Mouse (Mus musculus) kidney, adult 18-20 months (tissue): Measurements from ENCODE around the gene Rnf168.
"Not testable (repeated sequence)": the region's sequence is repeated elsewhere in the genome, so short reads cannot be mapped to it uniquely, and the experiment has no call there.

Source experiments
- DNase-seq: peaks from one replicate; pipeline ENCODE4 v3.0.0; 2021

Gene Rnf168

GRCm38 (mm10) chr16:32277308-32278256, at the start of gene Rnf168:
Gene Rnf168, plus strand, starts transcription at chr16:32277459.
- peak; percentile 93 for DNase-seq

DNA sequence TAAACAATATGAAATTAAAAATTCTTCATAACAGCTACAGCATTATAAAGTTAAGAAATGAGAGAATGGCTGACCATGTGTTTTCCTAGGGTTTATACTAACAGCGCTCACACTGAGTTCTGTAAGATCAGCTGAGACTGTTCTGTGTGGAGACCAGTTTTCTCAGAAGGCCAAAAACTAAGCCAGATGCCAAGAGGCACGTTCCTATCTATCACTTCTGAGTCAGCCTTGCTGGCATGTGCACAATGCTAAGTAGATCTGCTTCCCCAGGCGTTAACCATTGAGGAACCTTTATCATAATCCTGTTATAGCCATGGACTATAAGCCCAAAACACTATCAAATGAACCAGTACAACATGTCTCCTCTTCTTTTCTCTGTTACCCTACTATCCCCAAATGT, 45.2 kb upstream of the Rnf168 start:
- DNase-seq: not testable (repeated sequence)

DNA sequence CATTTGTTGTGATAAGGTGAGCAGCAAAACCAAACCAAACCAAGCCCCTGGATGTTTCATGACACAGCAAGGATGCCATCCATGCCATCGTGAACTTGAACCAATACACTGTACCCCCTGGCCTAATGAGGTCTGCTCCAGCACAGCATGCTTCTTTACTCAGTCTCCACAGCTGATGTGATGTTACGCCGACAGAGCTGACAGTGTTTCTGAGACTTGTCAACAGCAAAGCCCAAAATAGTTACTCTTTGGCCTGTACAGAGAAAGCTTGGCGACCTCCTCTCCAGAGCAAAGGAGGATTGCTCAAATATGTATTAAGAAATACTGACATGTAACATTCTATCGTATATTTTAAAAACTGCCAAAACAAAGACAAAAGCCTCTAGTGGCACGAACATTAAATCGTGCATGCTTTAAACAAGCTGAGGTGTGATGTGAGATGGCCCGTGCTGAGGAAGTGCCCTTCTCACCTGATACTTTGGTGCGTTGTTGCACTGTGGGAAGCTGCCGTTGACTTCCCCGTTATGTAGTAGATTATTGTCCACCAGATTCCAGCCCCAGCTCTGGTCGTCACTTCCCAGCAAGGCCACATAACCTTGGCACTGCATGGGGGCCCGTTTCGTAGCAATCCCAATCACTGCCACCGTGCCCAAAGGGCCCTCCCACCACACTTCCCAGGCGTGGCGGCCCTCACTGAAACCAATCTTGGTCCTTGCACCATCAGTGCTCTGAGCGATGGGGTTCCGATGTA, 39.2 kb upstream of the Rnf168 start:
- DNase-seq: no peak

DNA sequence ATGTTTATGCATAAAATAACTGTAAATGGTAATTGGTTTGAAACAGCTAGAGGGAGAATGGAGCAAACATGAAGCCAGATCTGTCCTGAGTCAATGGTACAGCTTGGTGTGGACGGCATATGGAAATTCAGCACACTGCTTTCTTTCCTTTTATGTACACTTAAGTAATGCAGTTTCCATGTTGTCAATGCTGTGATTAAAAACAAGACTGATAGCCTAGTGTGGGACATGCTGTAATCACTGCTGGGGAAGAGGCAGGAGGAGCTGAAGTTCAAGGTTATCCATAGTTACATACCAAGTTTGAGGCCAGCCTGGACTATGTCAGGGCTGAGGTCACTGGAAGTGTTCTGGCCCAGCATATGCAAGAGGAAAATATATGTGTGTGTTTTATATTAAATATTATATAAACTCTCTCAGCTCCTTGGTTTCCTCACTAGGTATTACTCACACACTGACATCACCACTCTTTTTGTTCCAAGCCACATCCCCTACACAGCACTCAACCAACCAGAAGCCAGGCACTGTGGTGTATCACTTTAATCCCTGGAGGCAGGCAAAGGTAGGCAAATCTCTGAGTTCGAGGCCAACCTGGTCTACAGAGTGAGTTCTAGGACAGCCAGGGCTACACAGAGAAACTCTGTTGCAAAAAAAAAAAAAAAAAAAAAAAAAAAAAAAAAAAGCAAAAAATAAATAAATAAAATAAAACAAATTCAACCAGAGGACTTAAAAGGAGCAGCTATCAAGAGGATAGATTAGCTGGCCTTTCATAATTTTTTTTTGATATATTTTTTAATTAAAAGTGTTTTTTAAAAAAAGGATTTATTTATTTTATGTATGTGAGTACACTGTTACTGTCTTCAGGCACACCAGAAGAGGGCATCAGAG, 37.6 kb upstream of the Rnf168 start:
- no peak for DNase-seq

DNA sequence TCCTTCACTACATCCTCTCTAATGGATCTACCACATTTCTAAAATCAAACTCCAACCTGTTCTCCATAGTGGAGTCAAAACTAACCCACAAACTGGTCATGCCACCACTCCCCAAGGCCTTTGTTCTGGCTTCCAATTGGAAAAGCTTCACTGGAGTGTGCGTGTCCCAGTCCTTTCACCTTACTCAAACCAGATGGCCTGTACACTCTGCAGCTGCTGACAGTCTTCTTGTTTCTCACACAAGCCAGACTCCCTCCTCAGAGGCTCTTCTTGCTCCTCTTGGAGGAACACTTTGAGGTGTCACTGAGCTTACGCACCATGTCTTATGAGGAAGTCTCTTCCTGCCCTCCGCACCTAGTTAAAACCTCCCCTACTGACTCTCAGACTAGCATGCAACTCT, 33.4 kb upstream of the Rnf168 start:
- no peak for DNase-seq

DNA sequence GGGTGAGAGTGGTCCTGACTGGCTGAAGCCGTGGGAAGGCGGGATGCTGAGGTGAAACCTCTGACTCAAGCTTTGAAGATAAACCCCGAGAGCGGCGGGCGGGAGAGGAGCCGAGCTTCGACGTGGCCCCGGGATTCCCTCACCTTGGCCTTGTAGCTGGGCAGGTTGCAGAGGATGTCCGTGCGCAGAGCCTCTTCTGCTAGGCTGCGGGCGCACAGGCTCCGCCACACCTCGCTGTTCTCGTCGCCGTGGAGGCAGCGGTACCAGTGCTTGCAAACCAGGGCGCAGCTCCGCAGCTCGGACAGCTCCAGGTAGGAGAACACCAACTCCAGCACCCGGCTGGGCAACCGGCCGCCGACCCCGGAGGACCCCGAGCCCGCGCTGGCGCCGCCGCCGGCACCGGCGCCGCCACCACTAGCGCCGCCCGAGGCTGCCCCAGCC, 30.9 kb upstream of the Rnf168 start:
- peak; percentile 55 for DNase-seq

GRCm38 (mm10) chr16:32246952-32247370, 30.3 kb upstream of the Rnf168 start, which contains the start of the genes Fbxo45 and Wdr53:
Gene Fbxo45, minus strand, starts transcription at chr16:32247158.
Gene Wdr53, plus strand, starts transcription at chr16:32247227.
- peak; percentile 97 for DNase-seq

GRCm38 (mm10) chr16:32264225-32264624, 13.0 kb upstream of the Rnf168 start:
- peak; percentile 16 for DNase-seq

- no peak for DNase-seq
Observed at GRCm38 (mm10) chr16:32271291-32271690, 6.0 kb upstream of the Rnf168 start, which contains the start of gene Smco1. Gene Smco1, plus strand, starts transcription at chr16:32271468.

DNA sequence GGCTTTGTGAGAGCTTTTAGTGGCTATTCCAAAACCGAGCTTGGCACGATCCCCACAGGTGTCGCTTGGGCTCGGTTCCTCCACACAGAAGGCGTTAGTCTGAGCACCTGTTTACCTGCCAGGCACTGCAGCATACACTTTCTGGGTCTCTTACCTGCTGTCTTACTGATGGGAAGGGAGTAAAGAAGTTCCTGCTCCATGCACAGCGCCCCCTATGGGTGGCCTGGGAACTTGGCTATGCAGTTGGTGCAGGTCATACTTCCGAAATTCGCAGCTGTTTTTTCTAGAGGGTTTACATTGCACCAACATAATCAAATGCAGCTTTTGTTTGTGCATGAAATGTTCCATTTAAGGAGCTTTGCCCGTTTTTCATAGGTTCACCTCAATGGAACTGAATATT, 3.9 kb upstream of the Rnf168 start:
- DNase-seq: no peak

GRCm38 (mm10) chr16:32275041-32275440, 2.2 kb upstream of the Rnf168 start:
- no peak for DNase-seq

DNA sequence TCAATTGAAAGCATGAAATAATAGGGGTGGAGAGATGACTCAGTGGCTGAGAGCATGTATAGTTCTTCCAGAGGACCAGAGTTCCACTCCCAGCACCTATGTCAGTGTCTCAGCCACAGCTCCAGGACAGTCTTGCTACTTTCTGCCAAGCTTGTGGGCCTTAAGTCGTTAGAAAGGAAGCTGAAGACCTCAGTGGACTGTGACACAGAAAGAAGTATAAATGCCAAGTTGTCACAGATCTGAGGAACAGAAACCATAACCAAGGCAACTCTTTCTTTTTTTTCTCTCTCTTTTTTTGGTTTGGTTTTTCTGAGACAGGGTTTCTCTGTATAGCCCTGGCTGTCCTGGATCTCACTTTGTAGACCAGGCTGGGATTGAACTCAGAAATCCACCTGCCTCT, 1.4 kb upstream of the Rnf168 start:
- no peak for DNase-seq

- no peak for DNase-seq
Observed at GRCm38 (mm10) chr16:32278396-32278795, 1.1 kb downstream of the Rnf168 start.

DNA sequence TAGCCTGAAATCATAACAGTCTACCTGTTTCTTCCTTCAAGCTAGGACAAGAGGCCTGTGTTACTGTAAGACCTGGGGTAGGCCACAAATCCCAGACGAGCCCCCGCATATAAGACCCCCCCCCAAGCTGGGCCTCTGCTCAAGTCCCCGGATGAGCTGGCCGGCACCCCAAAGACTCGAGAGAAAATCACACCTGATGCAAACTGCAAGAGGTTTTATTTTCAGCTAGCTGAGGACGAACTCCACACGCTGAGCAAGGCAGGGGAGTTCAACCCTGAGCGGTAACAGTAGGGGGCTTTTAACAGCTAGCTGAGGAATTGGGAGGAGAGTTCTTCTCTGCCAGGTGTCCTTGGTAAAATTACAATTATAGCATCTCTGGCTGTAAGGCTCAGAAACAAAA, 3.0 kb downstream of the Rnf168 start:
- no peak for DNase-seq

- no peak for DNase-seq
Observed at GRCm38 (mm10) chr16:32282608-32283007, 5.3 kb downstream of the Rnf168 start.

DNA sequence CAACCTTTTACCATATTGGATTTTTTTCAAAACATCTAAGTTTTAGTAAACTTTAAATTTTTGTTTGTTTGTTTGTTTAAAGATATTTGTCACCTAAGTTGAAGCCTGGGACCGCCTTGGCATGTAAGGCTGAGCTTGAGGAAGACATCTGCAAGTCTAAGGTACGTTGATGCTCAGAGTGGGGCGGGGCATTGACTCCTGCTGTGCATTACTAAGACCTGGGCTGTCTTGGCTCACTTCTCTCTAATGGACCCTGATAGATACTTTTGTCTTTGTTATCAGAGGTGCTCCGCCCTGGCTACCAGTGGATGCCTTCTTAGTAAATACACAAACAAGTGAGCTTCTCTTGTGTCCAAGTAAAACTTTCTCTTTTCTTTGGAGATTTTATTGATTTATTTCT, 14.6 kb downstream of the Rnf168 start:
- DNase-seq: no peak

DNA sequence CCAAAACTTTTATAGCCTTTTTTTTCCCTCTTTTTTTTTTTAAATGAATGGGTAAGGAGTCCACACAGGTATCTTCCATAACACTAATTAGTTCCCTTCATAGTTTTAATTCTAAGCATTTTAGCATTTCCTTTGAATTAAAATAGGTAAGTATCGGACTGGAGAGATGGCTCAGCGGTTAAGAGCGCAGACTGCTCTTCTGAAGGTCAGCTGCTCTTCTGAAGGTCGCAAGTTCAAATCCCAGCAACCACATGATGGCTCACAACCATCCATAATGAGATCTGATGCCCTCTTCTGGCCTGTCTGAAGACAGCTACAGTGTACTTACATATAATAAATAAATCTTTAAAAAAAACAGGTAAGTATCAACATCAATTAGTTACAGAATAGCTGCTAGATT, 22.4 kb downstream of the Rnf168 start:
- not testable (repeated sequence) for DNase-seq

DNA sequence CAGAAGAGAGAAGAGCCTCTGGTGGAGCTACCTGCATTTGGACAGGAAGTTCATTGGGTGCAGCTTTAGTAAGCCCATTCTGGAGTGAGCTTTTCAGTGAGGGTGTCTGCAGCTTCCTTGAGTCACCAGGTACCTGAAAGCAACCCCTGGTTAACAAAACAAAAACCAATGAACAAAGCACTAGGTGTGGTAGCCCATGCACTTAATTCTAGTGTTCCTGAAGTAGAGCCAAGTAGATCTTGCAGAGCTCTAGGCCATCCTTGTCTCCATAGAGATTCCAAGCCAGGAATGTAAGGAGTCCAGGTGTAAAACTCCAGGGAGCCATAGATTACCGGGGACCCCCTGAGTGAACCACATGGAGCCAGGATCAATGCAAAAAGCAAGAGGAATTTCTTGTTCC, 25.8 kb downstream of the Rnf168 start:
- DNase-seq: no peak

DNA sequence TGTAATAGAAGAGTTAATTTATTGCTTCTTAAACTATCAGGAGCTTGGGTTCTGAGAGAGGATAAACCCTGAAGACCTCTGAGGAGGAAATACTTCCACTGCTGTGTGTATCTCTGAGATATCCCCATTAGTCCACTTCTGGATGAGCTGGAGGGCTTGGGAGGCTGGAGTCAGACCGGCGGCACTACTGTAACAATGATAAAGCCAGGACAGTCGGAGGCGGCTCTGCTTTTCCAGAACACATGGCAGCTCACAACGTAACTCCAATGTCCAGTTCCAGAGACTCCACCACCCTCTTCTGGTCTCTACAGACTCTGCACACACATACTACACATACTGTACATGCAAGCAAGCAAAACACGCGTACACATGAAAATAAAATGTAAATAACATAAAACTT, 26.6 kb downstream of the Rnf168 start:
- no peak for DNase-seq

GRCm38 (mm10) chr16:32311970-32312369, 34.7 kb downstream of the Rnf168 start:
- no peak for DNase-seq

DNA sequence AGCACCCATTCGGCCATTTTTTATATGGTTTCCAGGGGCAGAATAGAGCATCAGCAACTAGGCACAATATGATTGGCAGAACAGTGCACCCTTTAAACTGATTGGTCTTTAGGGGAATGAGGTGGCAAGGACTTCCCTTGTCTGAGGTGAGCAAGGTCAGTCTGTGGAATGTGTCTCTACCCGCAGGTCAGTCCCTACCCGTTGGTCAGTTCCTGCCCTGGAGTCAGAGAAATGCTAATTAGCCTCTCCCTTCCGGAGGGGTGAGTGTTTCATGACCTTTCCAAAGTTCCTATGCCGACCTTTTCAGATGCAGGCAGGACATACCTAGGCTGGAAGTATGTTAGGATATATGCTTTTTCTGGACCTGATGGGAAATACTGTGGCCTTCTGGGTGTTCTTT, 35.1 kb downstream of the Rnf168 start:
- peak; percentile 30 for DNase-seq

DNA sequence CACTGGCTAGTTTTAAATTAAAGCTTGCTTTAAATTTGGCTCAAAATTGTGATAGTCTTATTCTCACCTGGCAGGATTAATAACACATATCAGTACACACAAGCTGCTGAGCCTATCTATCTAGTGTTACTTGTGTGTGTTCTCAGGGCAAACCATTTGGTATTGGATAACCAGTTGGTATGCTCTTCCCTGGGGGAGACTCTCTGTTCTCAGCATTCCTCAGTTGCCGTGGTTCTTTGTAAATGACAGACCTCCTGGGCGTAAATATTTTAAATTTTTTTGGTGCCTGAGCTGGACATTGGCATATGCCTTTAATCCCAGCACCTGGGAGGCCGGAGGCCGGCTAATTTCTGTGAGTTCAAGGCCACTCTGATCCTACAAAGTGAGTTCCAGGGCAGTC, 35.6 kb downstream of the Rnf168 start:
- DNase-seq: no peak

DNA sequence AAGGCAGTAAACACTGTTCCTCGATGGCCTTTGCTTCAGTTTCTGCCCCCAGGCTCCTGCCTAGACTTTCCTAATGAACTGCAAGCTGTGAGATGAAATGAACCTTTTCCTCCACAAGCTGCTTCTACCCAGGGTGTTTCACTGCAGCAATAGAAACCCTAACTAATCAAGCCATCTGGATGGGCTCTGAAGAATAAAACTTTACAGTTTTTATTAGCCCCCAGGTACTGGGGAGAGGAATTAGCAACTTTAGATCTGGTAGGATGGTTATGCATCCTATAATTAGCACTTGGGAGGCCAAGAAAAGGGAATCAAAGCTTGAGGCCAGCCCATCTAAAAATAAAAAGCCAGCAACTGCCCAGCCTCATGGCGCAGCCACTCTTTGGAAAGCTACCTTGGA, 39.3 kb downstream of the Rnf168 start:
- DNase-seq: no peak
